Mouse (Mus musculus) limb, embryonic 12.5 days (tissue): ENCODE data around the gene Cisd1. TPM values are rescaled to one million over a fixed set of nuclear protein-coding genes. Genes with fewer than 3 reads are reported as not detected.
"Not testable (repeated sequence)": the region's sequence is repeated elsewhere in the genome, so short reads cannot be mapped to it uniquely, and the experiment has no call there.

Experiments used
- ATAC-seq: fragments of 200-750 bp; cut with Nextera tagmentation; 2 replicates; pipeline ENCODE4 v1.8.0; 2017; ENCODE audit warnings: low read depth, moderate TSS enrichment; ENCODE audit not compliant: insufficient number of reproducible peaks, insufficient read depth, low FRiP score, low TSS enrichment
- H3K27ac ChIP-seq: fragments of 300-500 bp; sonication (generic); 2 replicates; pipeline ENCODE4 v1.5.1; 2016; ENCODE audit warnings: mild to moderate bottlenecking, moderate library complexity
- H3K27me3 ChIP-seq: fragments of 300-500 bp; sonication (generic); 2 replicates; pipeline ENCODE4 v1.6.1; 2016; ENCODE audit warnings: mild to moderate bottlenecking, moderate library complexity
- H3K36me3 ChIP-seq: fragments of 300-500 bp; sonication (generic); 2 replicates; pipeline ENCODE4 v1.6.1; 2016; ENCODE audit warnings: mild to moderate bottlenecking, moderate library complexity
- H3K4me1 ChIP-seq: fragments of 300-500 bp; sonication (generic); replicated peaks from 2 replicates; pipeline ENCODE4 v1.6.1; 2016
- H3K4me2 ChIP-seq: fragments of 300-500 bp; sonication (generic); 2 replicates; pipeline ENCODE4 v1.6.1; 2016; ENCODE audit warnings: mild to moderate bottlenecking, moderate library complexity
- H3K4me3 ChIP-seq: fragments of 300-500 bp; sonication (generic); replicated peaks from 2 replicates; pipeline ENCODE4 v1.5.1; 2016; ENCODE audit warnings: mild to moderate bottlenecking
- H3K9ac ChIP-seq: fragments of 300-500 bp; sonication (generic); replicated peaks from 2 replicates; pipeline ENCODE4 v1.6.1; 2016; ENCODE audit warnings: mild to moderate bottlenecking, moderate library complexity
- H3K9me3 ChIP-seq: fragments of 300-500 bp; sonication (generic); 2 replicates; pipeline ENCODE4 v1.6.1; 2016; ENCODE audit warnings: mild to moderate bottlenecking, moderate library complexity
- WGBS: fragments of 180-500 bp; shearing (Covaris S2); methylation state at CpG from one replicate; pipeline ENCODE4 v1.1.7; 2016; 5-methylcytosine and 5-hydroxymethylcytosine counted together
- polyA plus RNA-seq: library from polyadenylated mRNA; unstranded; fragments of >200 nt; fragmentation: Nextera tagmentation; extraction: Ambion mirVana; gene quantifications from 2 replicates; pipeline ENCODE4 v1.2.1, GENCODE M21; 2016

The Cisd1 gene
- 96.2 and 98.8 TPM in 2 replicates for polyA plus RNA-seq

DNA sequence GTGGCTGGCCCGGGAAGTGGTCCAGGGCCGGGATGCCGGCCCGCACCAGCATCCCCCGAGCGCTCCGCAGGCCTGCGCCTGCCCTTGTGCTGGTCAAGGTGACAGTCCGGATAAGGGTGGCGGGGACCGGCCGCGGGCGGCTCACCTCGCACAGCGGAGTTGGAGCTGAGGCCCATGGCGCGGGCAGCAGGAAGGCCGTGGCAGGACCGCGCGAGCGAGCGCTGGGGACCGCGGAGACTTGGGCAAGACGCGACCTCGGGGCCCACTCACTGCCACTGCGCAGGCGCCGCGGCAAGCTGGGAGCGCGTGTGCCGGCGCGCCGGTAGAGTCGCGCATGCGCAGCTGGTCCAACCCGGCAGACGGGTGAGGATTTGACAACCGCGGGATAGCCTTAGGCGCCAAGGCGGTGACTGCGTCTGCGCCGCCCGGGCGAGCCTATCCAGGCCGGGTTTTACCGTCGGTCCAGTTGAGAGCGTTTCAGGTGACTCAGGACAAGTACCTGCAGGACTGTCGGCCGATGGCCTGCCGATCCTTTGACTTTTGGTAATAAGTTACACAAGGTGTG, at the start of gene Cisd1:
Gene Cisd1 (minus strand): TSS at position 376 of the 565 bp plus-strand sequence.
- under 1% methylated on average over 60 of the region's 60 CpGs for WGBS
- H3K27ac ChIP-seq = peak within 1 kb of the TSS; percentile 81; the same call in 1 of the 2 replicates

DNA sequence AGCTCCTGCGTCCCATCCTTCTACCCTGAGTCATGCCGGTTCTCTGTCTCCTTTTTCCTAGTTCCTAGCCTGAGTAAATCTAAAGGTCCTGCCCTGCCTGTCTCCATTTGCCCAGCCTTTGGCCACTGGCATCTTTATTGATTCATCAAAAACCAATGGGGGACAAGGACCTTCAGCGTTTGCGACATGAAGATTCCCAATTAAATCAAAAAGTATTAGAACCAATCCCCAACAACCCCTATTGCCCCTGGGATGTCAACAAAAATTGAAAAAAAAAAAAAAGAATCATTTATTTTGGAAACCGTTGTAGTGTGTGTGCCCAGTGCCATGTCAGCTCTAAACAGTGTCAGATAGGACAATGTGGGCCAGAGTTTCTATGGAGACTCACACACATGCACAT, 44.6 kb upstream of the Cisd1 start:
- no peaks in the 10 kb centered on the region for H3K36me3 ChIP-seq
- 0 out of 2 replicates have a peak, but pooled peaks cover 3% of the 10 kb centered on the region for H3K4me1 ChIP-seq
- WGBS = 90% methylated on average over 5 of the region's 5 CpGs
- peaks cover 21% of the 10 kb centered on the region; the same call in 1 of the 2 replicates for H3K9me3 ChIP-seq
- no peak overlapping the region for H3K4me3 ChIP-seq
- no peak for ATAC-seq
- no peak overlapping the region for H3K4me2 ChIP-seq
- H3K9ac ChIP-seq = no peak overlapping the region
- H3K27ac ChIP-seq = no peak overlapping the region
- H3K27me3 ChIP-seq = no peaks in the 10 kb centered on the region

More for the DNA sequence above, at the start of gene Cisd1:
- Histone ChIP-seq H3K4me2 (peak within 1 kb of the TSS; percentile 66), H3K4me3 (peak within 1 kb of the TSS; percentile 83), H3K36me3 (no peaks in the 10 kb centered on the region), H3K4me1 (peaks cover 36% of the 10 kb centered on the region), H3K9ac (peak within 1 kb of the TSS; percentile 86), H3K9me3 (no peaks in the 10 kb centered on the region), H3K27me3 (no peaks in the 10 kb centered on the region)
- ATAC-seq = peak; percentile 63

DNA sequence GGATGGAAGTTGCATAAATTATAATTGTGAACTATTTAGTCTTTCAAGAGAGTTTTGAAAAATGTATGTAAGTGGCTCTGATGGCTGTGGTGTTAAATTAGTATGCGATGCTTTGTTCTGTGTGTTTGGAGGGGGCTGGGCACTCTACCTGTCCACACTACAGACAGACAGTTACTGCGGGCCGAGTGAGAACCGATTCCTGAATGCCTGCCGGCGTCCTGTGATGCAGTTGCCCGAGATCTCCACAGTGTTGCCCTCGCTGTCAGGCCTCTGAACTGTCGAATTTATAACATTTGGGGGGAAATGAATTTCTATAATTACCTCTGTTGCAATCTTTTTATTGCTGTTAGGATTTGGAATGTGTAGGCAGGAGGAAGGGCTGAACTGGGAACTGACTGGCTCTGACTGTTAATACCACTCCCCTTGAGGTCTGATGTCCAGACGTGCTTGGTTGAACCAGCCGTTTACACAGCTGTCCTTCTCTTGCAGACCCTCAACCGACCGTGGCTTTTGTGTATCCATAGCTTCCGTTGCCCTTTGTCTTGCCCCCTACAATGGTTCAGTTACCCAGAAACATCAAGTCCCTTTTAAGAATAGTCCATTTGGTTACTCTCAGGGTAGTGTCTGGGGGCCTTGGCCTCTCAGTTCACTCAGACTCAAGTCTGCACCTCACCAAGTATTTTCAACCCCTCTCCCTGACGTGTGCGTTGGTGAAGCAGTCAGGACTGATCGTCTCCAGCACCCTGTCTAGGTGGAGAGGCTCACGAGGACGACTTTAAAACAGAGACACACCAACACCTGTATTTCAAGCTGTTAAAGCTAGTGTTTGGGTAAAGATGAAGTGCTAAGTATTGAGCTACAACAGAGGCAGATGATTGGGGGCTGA, 39.6 kb upstream of the Cisd1 start:
- Histone ChIP-seq H3K9me3 (no peaks in the 10 kb centered on the region), H3K9ac (no peak overlapping the region), H3K4me2 (no peak overlapping the region), H3K27ac (no peak overlapping the region), H3K4me1 (peaks cover 10% of the 10 kb centered on the region), H3K36me3 (peaks cover 11% of the 10 kb centered on the region), H3K27me3 (no peaks in the 10 kb centered on the region), H3K4me3 (no peak overlapping the region)
- 72% methylated on average over 19 of the region's 19 CpGs for WGBS
- no peak for ATAC-seq

DNA sequence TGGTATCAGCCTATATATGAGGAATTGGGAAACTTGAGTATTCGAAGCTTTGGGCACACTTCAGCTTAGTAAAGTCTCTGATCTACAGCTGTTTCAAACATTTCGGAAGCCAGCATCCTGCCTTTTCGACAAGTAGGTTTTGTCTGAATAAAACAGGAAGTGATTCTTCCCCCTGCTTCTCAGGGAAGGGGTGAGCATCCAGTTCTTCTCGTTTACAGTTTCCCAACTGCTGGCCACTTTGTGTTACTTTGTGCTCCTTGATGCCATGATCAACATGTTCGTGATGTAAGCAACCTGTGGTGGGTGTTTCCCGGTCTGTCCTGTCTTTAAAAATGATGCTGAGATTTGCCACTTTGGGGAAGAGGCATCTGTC, 38.8 kb upstream of the Cisd1 start:
- H3K4me2 ChIP-seq, H3K27ac ChIP-seq, H3K9me3 ChIP-seq, H3K9ac ChIP-seq, ATAC-seq, H3K27me3 ChIP-seq, H3K4me3 ChIP-seq: not testable (repeated sequence)
- Histone ChIP-seq H3K36me3 (peaks cover 19% of the 10 kb centered on the region), H3K4me1 (peaks cover 10% of the 10 kb centered on the region)
- 75% methylated on average over 6 of the region's 6 CpGs for WGBS

DNA sequence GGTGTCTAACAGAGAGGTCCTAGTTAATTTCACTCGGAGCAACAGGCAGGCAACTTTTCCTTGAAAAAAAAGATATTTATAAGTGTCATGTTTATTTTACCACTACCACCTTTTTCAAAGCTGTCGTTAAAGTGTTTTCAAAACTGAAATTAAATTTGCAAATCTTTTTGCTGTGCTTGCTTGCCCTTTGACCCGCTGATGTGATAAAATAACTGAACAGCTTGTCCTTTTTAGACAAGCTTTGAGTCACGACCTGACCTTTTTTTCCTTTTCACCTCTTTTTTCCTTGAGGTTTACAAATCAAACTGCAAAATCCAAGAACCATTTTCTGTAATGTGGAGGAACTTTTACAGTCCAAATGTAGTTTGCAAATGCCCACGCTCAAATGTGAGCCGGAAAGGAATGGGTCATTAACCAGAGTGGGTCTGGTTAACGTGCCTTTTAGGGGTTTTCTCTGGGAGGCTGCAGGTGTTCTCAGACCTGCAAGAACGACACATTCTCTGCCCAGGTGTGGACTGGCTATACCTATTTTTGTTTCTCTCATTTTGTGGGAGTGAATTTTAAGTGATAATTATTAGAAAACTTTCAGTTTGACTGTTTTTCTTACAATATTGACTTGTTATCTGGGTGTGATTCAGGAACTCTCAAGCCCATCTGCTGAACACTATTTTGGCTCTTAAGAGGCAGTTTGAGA, 38.3 kb upstream of the Cisd1 start:
- Histone ChIP-seq H3K9ac (no peak overlapping the region), H3K9me3 (no peaks in the 10 kb centered on the region), H3K36me3 (peaks cover 21% of the 10 kb centered on the region), H3K27ac (no peak overlapping the region), H3K4me1 (peaks cover 10% of the 10 kb centered on the region), H3K4me3 (no peak overlapping the region), H3K27me3 (no peaks in the 10 kb centered on the region), H3K4me2 (no peak overlapping the region)
- WGBS = 51% methylated on average over 8 of the region's 8 CpGs
- ATAC-seq = no peak

DNA sequence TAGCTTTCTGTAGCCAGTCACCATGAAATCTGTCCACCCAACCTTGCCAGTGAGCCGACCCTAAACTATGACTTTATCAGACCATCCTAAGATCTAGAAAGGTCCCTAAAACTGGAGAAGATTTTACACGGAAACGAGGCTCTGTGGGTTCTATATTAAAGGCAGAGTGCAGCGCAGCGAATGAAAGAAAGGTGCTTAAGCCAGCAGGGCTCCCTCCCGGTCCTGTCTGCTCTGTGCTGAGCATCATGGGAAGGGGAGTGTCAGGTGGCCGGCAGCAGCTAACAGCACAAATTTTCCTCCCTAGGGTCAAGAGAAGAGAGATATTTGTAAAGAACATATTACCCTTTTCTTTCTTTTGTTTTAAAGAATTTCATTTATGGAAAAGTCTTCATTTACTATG, 37.4 kb upstream of the Cisd1 start:
- Histone ChIP-seq H3K27ac (no peak overlapping the region), H3K9ac (no peak overlapping the region), H3K4me3 (no peak overlapping the region), H3K9me3 (no peaks in the 10 kb centered on the region), H3K36me3 (peaks cover 23% of the 10 kb centered on the region), H3K4me1 (peaks cover 10% of the 10 kb centered on the region), H3K4me2 (no peak overlapping the region), H3K27me3 (no peaks in the 10 kb centered on the region)
- WGBS = 63% methylated on average over 7 of the region's 7 CpGs
- ATAC-seq = no peak

DNA sequence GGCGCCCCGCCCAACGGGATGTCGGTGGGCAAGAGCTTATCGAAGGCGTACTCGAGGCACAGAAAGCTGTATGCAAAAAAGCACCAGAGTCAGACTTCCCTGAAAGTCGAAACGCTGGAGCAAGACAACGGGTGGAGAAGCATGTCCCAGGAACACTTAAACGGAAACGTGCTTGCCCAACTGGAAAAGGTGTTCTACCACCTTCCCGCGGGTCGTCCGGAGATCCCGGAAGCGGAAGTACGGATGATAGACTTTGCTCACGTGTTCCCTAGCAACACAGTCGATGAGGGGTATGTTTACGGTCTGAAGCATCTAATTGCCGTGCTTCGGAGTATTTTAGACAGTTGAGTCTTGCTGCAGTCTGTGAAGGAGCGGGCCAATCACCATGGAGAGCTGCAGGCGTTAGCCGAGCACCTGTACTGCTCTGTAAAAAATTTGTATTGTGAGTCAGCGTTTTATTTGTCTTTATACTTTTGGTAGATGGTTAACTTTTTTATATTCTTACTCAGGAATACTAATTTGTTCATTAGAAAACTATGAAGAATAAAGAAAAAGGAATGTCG, 36.8 kb upstream of the Cisd1 start:
- Histone ChIP-seq H3K9ac (no peak overlapping the region), H3K36me3 (peaks cover 29% of the 10 kb centered on the region), H3K27me3 (no peaks in the 10 kb centered on the region), H3K9me3 (no peaks in the 10 kb centered on the region), H3K4me2 (no peak overlapping the region), H3K4me3 (no peak overlapping the region), H3K4me1 (peaks cover 10% of the 10 kb centered on the region), H3K27ac (no peak overlapping the region)
- ATAC-seq = no peak
- 89% methylated on average over 29 of the region's 29 CpGs for WGBS

DNA sequence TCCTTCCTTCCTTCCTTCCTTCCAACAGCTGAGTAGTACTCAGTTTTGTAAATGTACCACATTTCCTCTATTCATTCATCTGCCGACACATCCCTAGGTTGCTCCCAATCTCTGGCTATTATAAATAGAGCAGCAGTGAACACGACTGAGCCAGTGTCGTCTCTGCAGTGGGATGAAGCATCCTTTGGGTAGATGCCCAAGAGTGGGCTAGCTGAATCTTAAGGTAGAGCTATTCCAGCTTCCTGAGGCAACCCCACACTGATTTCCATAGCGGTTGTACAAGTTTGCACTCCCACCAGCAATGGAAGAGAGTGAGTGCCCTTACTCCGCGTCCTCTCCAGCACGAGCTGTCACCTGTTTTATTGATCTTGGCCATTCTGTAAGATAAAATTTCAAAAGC, 35.7 kb upstream of the Cisd1 start:
- Histone ChIP-seq H3K4me1 (peaks cover 10% of the 10 kb centered on the region), H3K4me2 (no peak overlapping the region), H3K9ac (no peak overlapping the region), H3K27ac (no peak overlapping the region), H3K36me3 (peaks cover 30% of the 10 kb centered on the region), H3K4me3 (no peak overlapping the region), H3K27me3 (no peaks in the 10 kb centered on the region), H3K9me3 (no peaks in the 10 kb centered on the region)
- 91% methylated on average over 7 of the region's 7 CpGs for WGBS
- no peak for ATAC-seq

DNA sequence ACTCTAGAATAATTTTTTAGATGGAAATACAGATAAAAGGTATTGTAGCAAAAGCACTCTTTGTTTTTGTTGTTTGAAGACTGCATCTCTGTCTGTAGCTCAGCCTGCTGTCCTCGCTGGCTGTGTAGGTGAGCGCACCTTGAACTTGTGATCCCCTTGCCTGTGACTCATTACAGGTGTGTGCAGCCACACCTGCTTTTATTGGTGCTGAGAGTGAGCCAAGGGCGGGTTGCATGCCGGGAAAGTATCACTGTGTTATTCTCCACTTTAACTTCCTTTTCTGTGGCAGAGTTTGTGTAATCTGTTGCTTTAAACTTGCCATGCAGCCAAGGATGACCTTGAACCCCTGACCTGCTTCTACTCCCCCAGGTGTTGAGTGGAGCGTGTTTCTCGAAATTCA, 31.3 kb upstream of the Cisd1 start:
- Histone ChIP-seq H3K27me3 (no peaks in the 10 kb centered on the region), H3K9me3 (no peaks in the 10 kb centered on the region), H3K4me3 (no peak overlapping the region), H3K9ac (no peak overlapping the region), H3K27ac (no peak overlapping the region), H3K36me3 (peaks cover 38% of the 10 kb centered on the region), H3K4me2 (no peak overlapping the region), H3K4me1 (no peaks in the 10 kb centered on the region)
- 92% methylated on average over 6 of the region's 6 CpGs for WGBS
- no peak for ATAC-seq

DNA sequence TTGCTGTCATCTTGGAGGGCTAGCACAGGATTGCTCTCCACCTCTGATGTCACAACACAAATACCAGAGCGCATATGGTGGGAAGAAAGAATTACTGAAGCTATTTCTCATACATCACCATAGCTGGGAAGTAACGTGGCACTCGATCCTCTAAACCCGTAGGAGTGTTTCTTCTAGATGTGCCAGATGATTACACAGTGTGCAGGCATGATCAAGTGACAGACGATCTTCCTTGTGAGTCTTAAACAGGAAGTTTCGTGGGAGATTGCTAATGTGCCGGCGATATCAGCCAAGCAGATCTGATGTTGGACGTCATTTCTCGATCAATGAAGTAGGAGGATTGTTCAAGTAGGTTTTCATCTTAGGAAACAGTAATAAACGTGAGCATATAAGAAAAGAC, 29.0 kb upstream of the Cisd1 start:
- Histone ChIP-seq H3K27me3 (no peaks in the 10 kb centered on the region), H3K27ac (no peak overlapping the region), H3K4me2 (no peak overlapping the region), H3K4me3 (no peak overlapping the region), H3K9me3 (no peaks in the 10 kb centered on the region), H3K4me1 (no peaks in the 10 kb centered on the region), H3K36me3 (peaks cover 27% of the 10 kb centered on the region), H3K9ac (no peak overlapping the region)
- WGBS = 94% methylated on average over 11 of the region's 11 CpGs
- ATAC-seq = no peak

DNA sequence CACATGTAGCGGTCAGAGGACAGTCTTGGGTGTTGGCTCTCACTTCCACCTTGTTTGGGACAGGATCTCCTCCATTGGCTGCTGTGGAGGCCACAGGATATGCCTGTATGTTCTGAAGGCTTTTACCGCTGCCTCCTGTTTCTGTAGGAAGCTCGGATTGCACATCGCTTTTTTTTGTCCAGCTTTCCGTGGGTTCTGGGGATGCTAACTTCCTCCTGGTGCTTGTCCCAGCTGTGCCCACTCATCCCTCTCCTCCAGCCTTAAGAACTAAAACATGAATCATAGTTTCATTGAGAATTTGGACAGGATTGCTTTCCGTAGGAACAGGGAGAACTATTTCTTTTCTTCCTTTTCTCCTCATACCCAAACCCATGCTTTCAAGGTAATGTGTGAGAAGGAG, 27.1 kb upstream of the Cisd1 start:
- H3K9me3 ChIP-seq = no peaks in the 10 kb centered on the region
- 79% methylated on average over 6 of the region's 6 CpGs for WGBS
- peaks cover 29% of the 10 kb centered on the region for H3K36me3 ChIP-seq
- no peaks in the 10 kb centered on the region for H3K27me3 ChIP-seq
- H3K9ac ChIP-seq = no peak overlapping the region
- no peak overlapping the region for H3K4me3 ChIP-seq
- no peak overlapping the region for H3K4me2 ChIP-seq
- no peak overlapping the region for H3K27ac ChIP-seq
- ATAC-seq = no peak
- no peaks in the 10 kb centered on the region for H3K4me1 ChIP-seq
